Comparison of ENCODE assay signal across 11 mouse cellular contexts in genomic region chr13:63113881-63114301, GRCm38 (mm10).
DNase-seq lines count a peak whose midpoint lies in the region; ATAC-seq and TF ChIP-seq lines count a peak whose summit lies in the region.
"Had no signal": no experiment of that assay in that cellular context is flagged by ENCODE, and none has a peak within 500 bp of the region (broad histone marks: within the 10 kb centered on the region; RNA-seq: fewer than 3 reads in every experiment).

No protein-coding gene starts in this region.

- WGBS in intestine, embryonic 14.5 days = 64% methylated on average over 4 of the region's 4 CpGs
- WGBS in intestine, postnatal 0 days = 68% methylated on average over 4 of the region's 4 CpGs

- H3K4me1 ChIP-seq in intestine, embryonic 14.5 days (replicated peaks; ENCODE audit: control insufficient read depth, insufficient read depth, low read length) = peaks cover 30% of the 10 kb centered on the region
- peaks cover 4% of the 10 kb centered on the region; the same call in 1 of the 2 replicates for H3K4me1 ChIP-seq in intestine, postnatal 0 days (replicated peaks; ENCODE audit: control insufficient read depth, insufficient read depth, low read length)

- no peak overlapping the region for H3K4me3 ChIP-seq in intestine, embryonic 14.5 days (ENCODE audit: low read depth, low read length)
- H3K4me3 ChIP-seq in intestine, postnatal 0 days (ENCODE audit: low read depth, low read length) = no peak overlapping the region
- H3K4me3 ChIP-seq: neural tube, embryonic 12.5 days had no signal

- H3K27me3 ChIP-seq in intestine, embryonic 14.5 days (replicated peaks; ENCODE audit: control insufficient read depth, insufficient read depth, low read length) = no peaks in the 10 kb centered on the region
- H3K27me3 ChIP-seq in intestine, postnatal 0 days (replicated peaks; ENCODE audit: control insufficient read depth, insufficient read depth, low read length) = no peaks in the 10 kb centered on the region
- H3K27me3 ChIP-seq: neural tube, embryonic 12.5 days had no signal

- intact Hi-C loops in left cerebral cortex, postnatal 14 days (cut with DNase I) = no loop called here

- no peak overlapping the region for H3K4me2 ChIP-seq in intestine, embryonic 14.5 days (ENCODE audit: low read length)
- H3K4me2 ChIP-seq in intestine, postnatal 0 days (replicated peaks; ENCODE audit: low read depth) = no peak overlapping the region
- H3K4me2 ChIP-seq: neural tube, embryonic 12.5 days had no signal

- ATAC-seq in intestine, embryonic 14.5 days (replicated peaks; ENCODE audit: low FRiP score, low TSS enrichment, low read depth) = no peak
- ATAC-seq in intestine, postnatal 0 days = no peak
- ATAC-seq in megakaryocyte-erythroid progenitor cell, adult 5-6 weeks (replicated peaks; ENCODE audit: low FRiP score, low TSS enrichment, poor library complexity, severe bottlenecking) = peak; percentile 46

- peak; percentile 61 for DNase-seq in adrenal gland, adult 2 months
- DNase-seq in adrenal gland, adult 18-20 months (ENCODE audit: low spot score in 2 of 2) = no peak
- no peak for DNase-seq in intestine, embryonic 14.5 days (ENCODE audit: low spot score)
- peak; percentile 30 for DNase-seq in c-Kit-positive CD71-positive TER-119-negative erythroid progenitor cells, embryonic 14.5 days (ENCODE audit: low read depth)
- no peak for DNase-seq in left cerebral cortex, postnatal 14 days (ENCODE audit: low spot score in 2 of 2)
- no peak for DNase-seq in layer of hippocampus, postnatal 25 days (ENCODE audit: extremely low spot score in 1 of 2, low spot score in 1 of 2)
- DNase-seq: gastrocnemius, postnatal 10 days; kidney, adult 9 months had no signal

- no peak overlapping the region for H3K9ac ChIP-seq in intestine, embryonic 14.5 days (ENCODE audit: low read length)
- no peak overlapping the region for H3K9ac ChIP-seq in intestine, postnatal 0 days (ENCODE audit: low read depth, low read length)
- H3K9ac ChIP-seq: neural tube, embryonic 12.5 days had no signal

- no peaks in the 10 kb centered on the region for H3K9me3 ChIP-seq in intestine, embryonic 14.5 days (ENCODE audit: control insufficient read depth, low read length)
- no peaks in the 10 kb centered on the region for H3K9me3 ChIP-seq in intestine, postnatal 0 days (ENCODE audit: control insufficient read depth)
- H3K9me3 ChIP-seq: neural tube, embryonic 12.5 days had no signal

- no peak for TF ChIP-seq CTCF in intestine, postnatal 0 days (IDR thresholded peaks at IDR 0.05; ENCODE audit: low read depth)

- H3K27ac ChIP-seq in intestine, embryonic 14.5 days (ENCODE audit: low read depth) = peak overlapping the region; percentile 52
- no peak overlapping the region for H3K27ac ChIP-seq in intestine, postnatal 0 days (ENCODE audit: low read depth, low read length)
- H3K27ac ChIP-seq: neural tube, embryonic 12.5 days had no signal

- H3K36me3 ChIP-seq in intestine, embryonic 14.5 days (ENCODE audit: control insufficient read depth, insufficient read depth, low read length) = no peaks in the 10 kb centered on the region
- H3K36me3 ChIP-seq in intestine, postnatal 0 days (ENCODE audit: control insufficient read depth, insufficient read depth) = no peaks in the 10 kb centered on the region
- H3K36me3 ChIP-seq: neural tube, embryonic 12.5 days had no signal

Comparison
In these comparisons a context has a peak if more than half of its experiments do, and no peak if none do; other contexts are left out.
1. DNase-seq: peak in adrenal gland, adult 2 months (single experiment) and c-Kit-positive CD71-positive TER-119-negative erythroid progenitor cells, embryonic 14.5 days (single experiment); none in adrenal gland, adult 18-20 months (0 of 2), intestine, embryonic 14.5 days (single experiment), left cerebral cortex, postnatal 14 days (0 of 2) and layer of hippocampus, postnatal 25 days (0 of 2).